Mouse (Mus musculus) CH12.LX (cell line): ENCODE measurements around the gene Tlk2.

Experiments
- BHLHE40 ChIP-seq: IDR thresholded peaks from 2 replicates; pipeline ENCODE4 v1.6.1; 2011; ENCODE audit warnings: mild to moderate bottlenecking, low read depth, low read length, improper control_type of control experiment
- CHD2 ChIP-seq: IDR thresholded peaks from 2 replicates; pipeline ENCODE4 v1.6.1; 2011; ENCODE audit warnings: low read length, improper control_type of control experiment
- CTCF ChIP-seq, 2 experiments: IDR thresholded peaks in 1 of 2; conservative IDR thresholded peaks in 1 of 2; 2 replicates each; pipeline ENCODE4 v1.5.1; 2011 to 2012; ENCODE audit warnings: low read depth in 2 of 2, low read length in 2 of 2, improper control_type of control experiment in 1 of 2, inconsistent platforms in 1 of 2, mild to moderate bottlenecking in 1 of 2, moderate library complexity in 1 of 2
- EP300 ChIP-seq: IDR thresholded peaks from 2 replicates; pipeline ENCODE4 v1.6.1; 2011; ENCODE audit warnings: low read length, improper control_type of control experiment
- MAX ChIP-seq: IDR thresholded peaks from 2 replicates; pipeline ENCODE4 v1.6.1; 2011; ENCODE audit warnings: low read length, improper control_type of control experiment
- MAZ ChIP-seq: IDR thresholded peaks from 2 replicates; pipeline ENCODE4 v1.6.1; 2012; ENCODE audit warnings: low read depth, mild to moderate bottlenecking, inconsistent platforms, low read length, improper control_type of control experiment, moderate library complexity
- MXI1 ChIP-seq: IDR thresholded peaks from 2 replicates; pipeline ENCODE4 v1.6.1; 2011; ENCODE audit warnings: mild to moderate bottlenecking, low read depth, low read length, improper control_type of control experiment
- POLR2A ChIP-seq: IDR thresholded peaks from 2 replicates; pipeline ENCODE4 v1.6.1; 2011; ENCODE audit warnings: low read depth, mild to moderate bottlenecking, improper control_type of control experiment, low read length
- POLR2AphosphoS2 ChIP-seq: IDR thresholded peaks from 2 replicates; pipeline ENCODE4 v1.6.1; 2011; ENCODE audit warnings: low read depth, low read length, improper control_type of control experiment
- TBP ChIP-seq: conservative IDR thresholded peaks from 2 replicates; pipeline ENCODE4 v1.6.1; 2011; ENCODE audit warnings: low read depth, low read length, improper control_type of control experiment
- TCF12 ChIP-seq: IDR thresholded peaks from 2 replicates; pipeline ENCODE4 v1.6.1; 2014; ENCODE audit warnings: low read depth, mild to moderate bottlenecking, inconsistent platforms, low read length, improper control_type of control experiment
- USF1 ChIP-seq: IDR thresholded peaks from 2 replicates; pipeline ENCODE4 v1.6.1; 2014; ENCODE audit warnings: low read depth, mild to moderate bottlenecking, inconsistent platforms, low read length, improper control_type of control experiment
- ZNF384 ChIP-seq: IDR thresholded peaks from 2 replicates; pipeline ENCODE4 v1.6.1; 2012; ENCODE audit warnings: low read depth, low read length, improper control_type of control experiment, inconsistent platforms

DNA sequence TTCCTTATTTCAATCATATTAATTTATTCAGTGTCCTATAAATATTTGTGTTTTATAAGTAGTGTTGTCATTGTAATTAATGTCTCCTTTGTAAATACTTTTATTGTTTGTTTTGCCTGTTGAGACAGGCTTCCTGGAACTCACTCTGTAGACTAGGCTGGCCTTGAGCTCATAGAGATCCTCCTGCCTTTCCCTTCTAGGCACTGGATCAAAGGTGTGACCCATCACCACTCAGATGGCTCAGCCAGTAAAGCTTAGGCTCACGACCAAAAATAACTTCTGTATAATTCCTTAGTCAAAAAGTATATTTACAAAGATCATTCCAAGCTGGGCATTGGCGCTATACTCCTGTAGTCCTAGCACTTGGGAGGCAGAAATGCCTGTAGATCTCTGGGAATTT, 39.2 kb downstream of the Tlk2 start:
- TF ChIP-seq CTCF (conservative IDR thresholded peaks at IDR 0.05 in 1 of 2, IDR thresholded peaks at IDR 0.05 in 1 of 2; ENCODE audit: low read depth in 2 of 2, low read length in 2 of 2) (no peak), CHD2 (no peak), EP300 (no peak), POLR2AphosphoS2 (no peak), MAZ (no peak), POLR2A (no peak), TCF12 (no peak), MXI1 (no peak), USF1 (no peak), MAX (no peak), BHLHE40 (no peak), ZNF384 (no peak), TBP (no peak)
